Mouse (Mus musculus) left cerebral cortex, postnatal 25 days (tissue): ENCODE data around the gene Cyp20a1. TPM values are rescaled to one million over a fixed set of nuclear protein-coding genes. Genes with fewer than 3 reads are reported as not detected.

Experiments
- DNase-seq, 2 experiments: peaks; one replicate each; pipeline ENCODE4 v3.0.0; 2022; ENCODE audit warnings: low spot score in 2 of 2, mixed read lengths in 1 of 2
- intact Hi-C: fragments of 180-260 bp; cut with DNase I; formaldehyde crosslinking; loops from one replicate; pipeline ENCODE4 v1.15.1; 2025
- total RNA-seq, 2 experiments: library from RNA; stranded (reverse); gene quantifications; 2 replicates each; pipeline ENCODE4 v1.2.3; 2021

Gene Cyp20a1
- total RNA-seq, 2 experiments from 2014 or later, result 6.0 to 11.8 TPM

- no peak for DNase-seq
- intact Hi-C loops, result no loop called here
These were observed 89.4 kb downstream of the Cyp20a1 start for GRCm38 (mm10) chr1:60432497-60432896.

Other genes starting within 250 kb of the Cyp20a1 start
- 10 to 100 TPM; 24.1 to 27.6 TPM for gene Carf, start 245.1 kb upstream of the Cyp20a1 start, total RNA-seq
- gene Wdr12, start 244.7 kb upstream of the Cyp20a1 start, total RNA-seq, result 10 to 100 TPM; 28.7 to 31.8 TPM
- gene Nbeal1, start 162.7 kb upstream of the Cyp20a1 start, total RNA-seq, result 10 to 100 TPM; 22.7 to 25.6 TPM
- gene Abi2, start 66.3 kb downstream of the Cyp20a1 start, total RNA-seq, result 100 to 1,000 TPM; 374 to 411 TPM
- gene Raph1, start 223.8 kb downstream of the Cyp20a1 start, total RNA-seq, result 10 to 100 TPM; 79.6 to 89.1 TPM